Mouse (Mus musculus) olfactory bulb, adult 2 months (tissue): ENCODE measurements around the gene Bcl2l10.

Experiments used
- CTCF ChIP-seq: fragments of 200-500 bp; IDR thresholded peaks from 2 replicates; pipeline ENCODE4 v1.5.1; 2012; ENCODE audit warnings: low read depth, mild to moderate bottlenecking, low read length, moderate library complexity; ENCODE audit not compliant: insufficient read depth
- POLR2A ChIP-seq: fragments of 200-500 bp; IDR thresholded peaks from 2 replicates; pipeline ENCODE4 v1.6.1; 2012; ENCODE audit warnings: mild to moderate bottlenecking, low read depth, low read length, moderate library complexity; ENCODE audit not compliant: insufficient read depth

DNA sequence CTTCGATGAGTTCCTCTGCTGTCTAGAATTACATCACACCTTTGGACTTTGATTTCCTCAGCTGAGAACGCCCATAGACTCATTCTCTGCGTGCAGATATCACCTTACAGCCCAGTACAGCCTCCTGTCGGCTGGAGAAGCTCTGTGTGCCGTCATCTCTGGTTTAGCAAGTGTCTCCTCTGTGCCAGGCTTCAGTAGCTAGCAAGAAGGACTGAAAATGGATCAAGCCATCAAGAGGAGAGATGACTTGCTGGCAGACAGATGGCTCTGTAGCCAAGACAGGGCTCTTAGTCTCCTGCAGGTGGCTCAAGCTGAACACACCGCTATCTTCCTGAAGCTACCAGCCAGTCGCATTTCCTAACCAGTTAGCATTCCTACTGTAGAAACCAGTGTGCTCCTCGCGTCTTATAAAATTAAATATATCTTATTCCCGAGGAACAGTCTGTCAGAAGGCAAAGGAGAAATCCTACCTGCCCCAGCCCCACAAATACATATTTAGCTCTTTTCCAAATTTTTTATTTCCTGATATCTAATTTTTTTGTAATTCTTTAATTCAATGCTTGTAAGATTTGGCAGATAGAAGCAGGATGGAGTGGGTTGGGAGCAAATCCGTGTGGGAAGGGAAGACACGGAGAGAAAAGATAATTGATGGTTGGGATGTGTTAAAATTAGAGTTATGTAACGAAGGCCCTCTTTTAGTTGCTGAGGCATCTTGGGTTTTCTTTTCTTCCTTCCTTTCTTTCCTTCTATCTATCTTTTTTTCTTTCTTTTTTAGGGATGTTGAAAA, 25.3 kb upstream of the Bcl2l10 start:
- TF ChIP-seq POLR2A, result no peak; the same call in 1 of the 2 replicates
- TF ChIP-seq CTCF, result no peak
